Mouse (Mus musculus) kidney, postnatal 10 days (tissue): ENCODE measurements around the gene Rpp38.
A peak's percentile ranks its signal among the peaks of the same experiment; 100 is the strongest.

ENCODE experiments used
- DNase-seq: peaks from one replicate; pipeline ENCODE4 v3.0.0; 2021; ENCODE audit warnings: mixed read lengths

Gene Rpp38

DNA sequence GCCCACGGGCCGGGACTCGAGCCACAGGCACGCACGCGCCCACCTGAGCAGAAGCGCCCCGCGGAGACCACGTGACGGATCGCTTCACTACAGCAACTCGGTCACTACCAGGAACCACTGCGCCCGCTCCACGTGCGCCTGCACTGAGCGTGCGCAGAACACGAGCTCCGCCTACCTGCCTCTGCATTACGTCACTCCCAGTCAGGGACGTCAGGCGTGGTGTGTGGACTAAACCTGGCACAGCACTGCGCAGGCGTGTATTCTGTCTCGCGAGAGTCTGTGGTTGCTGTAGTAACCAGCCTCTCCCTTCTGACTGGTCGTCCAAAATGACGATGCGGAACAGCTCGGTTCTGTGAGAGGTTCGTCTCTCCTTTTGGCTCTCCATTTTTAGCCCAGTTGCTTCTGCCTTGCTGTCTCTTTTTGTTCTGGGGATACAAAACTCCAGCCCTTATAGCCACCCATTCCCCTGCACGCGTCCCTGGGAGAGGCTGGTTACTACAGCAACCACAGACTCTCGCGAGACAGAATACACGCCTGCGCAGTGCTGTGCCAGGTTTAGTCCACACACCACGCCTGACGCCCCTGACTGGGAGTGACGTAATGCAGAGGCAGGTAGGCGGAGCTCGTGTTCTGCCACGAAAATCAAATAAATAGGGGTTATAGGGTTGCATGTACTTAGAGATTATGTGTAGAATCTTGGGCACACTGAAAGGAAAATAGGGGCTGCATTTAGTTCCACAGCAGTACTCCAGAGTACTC is at the start of gene Rpp38:
Gene Rpp38 (minus strand): TSS at position 160 of the 759 bp plus-strand sequence.
- DNase-seq, result peak; percentile 98

DNA sequence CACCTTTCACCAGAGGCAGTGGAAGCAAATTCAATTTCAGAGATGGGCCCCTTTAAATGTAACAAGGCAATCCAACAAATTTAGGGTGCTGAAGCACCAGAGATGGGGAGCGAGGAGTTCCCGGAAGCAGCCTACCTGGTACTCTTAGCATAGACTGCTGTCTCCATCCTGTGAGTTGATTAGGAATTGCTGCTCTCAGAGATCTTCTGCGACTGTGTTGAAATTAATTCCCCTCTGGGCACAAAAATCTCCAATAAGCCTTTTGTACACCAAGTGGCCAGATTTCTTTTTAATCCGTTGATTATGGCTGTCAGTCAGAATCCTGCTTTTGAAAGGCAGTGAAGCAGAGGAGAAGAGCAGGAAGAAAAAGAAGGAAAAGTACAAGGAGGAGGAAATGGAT is 32.7 kb upstream of the Rpp38 start:
- no peak for DNase-seq

GRCm38 (mm10) chr2:3361067-3361466 is 28.6 kb upstream of the Rpp38 start:
- DNase-seq, result no peak

DNA sequence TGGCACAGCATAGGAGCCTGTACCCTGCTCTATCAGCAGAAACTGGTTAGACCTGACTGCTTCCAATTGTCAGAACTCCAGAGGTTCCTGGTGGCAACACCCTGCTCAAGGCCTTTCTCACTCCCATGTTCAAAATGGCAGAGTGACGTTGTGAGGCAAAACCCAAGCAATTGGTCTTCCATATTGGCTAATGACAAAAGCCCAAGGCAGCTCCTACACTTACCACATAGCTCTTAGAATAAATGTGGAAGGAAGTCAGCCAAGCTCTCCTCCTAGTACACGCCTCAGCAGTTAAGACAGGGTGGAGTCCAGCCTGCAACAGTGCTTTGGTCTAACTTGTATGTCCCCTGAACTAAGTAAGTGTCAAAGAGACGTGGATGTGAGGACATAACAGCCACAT is 25.4 kb upstream of the Rpp38 start:
- DNase-seq, result no peak

DNA sequence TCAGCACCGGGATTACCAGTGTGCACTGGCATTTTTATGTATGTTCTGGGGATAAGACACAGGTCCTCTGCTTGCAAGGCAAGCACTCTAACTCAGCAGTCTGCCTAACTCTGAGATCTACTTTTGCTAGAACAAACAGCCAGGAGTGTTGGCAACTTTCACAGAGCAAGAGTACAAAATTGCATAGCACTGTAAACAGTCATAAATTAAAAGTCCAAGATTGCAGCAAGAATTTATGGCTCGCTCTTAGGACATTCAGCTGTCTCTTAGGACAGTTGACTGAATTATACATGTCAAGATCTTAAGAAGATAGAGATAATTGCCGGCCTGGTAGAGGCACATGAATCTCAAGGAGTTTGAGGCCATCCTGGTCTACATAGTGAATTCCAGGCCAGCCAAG is 23.9 kb upstream of the Rpp38 start:
- DNase-seq, result no peak

- no peak for DNase-seq
These were observed 23.4 kb upstream of the Rpp38 start for GRCm38 (mm10) chr2:3355793-3356192.

DNA sequence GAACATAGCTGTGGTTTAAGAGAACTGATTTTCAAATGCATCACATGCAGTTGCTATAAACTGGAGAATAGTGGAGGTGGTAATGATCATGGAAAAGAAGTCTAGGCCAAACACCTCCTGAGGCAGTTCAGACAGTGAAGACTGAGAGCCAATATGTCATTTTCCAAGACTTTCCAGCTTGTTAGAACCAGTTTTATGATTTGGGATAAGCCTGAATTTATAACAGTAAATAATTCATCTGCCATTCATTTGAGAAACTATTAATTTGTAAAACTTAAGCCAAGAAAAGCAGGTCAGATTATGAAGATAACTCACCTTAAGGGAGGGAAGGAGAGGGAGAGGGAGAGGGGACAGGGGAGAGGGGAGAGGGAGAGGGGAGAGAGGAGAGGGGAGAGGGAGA is 20.7 kb upstream of the Rpp38 start:
- no peak for DNase-seq

GRCm38 (mm10) chr2:3348919-3349318 is 16.5 kb upstream of the Rpp38 start:
- DNase-seq, result peak; percentile 20

GRCm38 (mm10) chr2:3348422-3348821 is 16.0 kb upstream of the Rpp38 start:
- no peak for DNase-seq

DNA sequence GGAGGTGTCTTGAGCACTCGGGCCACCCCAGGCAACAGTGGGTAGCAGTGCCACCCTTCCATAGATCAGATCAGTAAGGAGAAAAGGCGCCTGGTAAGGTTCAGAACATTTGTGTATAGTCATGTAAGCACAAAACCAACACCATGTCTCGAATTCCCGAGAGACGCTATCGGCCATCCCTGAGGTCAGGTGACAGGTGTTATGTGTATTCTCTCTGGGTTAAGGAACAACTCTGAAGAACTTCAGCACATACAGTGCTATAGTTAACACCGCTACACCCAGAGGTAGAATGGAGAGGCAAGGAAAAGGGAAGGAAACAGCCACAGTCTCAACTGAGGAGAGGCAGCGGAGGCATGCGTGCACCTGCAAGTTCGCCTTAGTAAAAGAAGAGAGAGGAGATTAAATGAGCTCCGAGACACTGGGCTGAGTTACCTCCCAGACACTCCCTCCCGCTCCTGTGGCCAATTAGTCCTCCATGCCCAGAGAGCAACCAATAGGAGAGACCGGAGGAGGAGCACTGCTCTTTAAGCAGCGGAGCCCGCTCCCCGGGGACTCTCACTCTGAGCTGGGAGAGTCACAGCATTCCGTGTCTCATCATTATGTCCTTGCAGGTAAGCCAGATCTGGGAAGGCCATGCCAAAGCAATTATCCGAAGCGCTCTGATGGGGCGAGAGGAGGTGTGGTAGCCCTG is 3.3 kb upstream of the Rpp38 start, which contains the start of gene Acbd7:
Gene Acbd7 (plus strand): TSS at position 558 of the 691 bp plus-strand sequence.
- peak; percentile 76 for DNase-seq

- no peak for DNase-seq
These were observed 1.3 kb upstream of the Rpp38 start for GRCm38 (mm10) chr2:3333761-3334160.

- no peak for DNase-seq
These were observed 387 bp downstream of the Rpp38 start for GRCm38 (mm10) chr2:3332056-3332455.

DNA sequence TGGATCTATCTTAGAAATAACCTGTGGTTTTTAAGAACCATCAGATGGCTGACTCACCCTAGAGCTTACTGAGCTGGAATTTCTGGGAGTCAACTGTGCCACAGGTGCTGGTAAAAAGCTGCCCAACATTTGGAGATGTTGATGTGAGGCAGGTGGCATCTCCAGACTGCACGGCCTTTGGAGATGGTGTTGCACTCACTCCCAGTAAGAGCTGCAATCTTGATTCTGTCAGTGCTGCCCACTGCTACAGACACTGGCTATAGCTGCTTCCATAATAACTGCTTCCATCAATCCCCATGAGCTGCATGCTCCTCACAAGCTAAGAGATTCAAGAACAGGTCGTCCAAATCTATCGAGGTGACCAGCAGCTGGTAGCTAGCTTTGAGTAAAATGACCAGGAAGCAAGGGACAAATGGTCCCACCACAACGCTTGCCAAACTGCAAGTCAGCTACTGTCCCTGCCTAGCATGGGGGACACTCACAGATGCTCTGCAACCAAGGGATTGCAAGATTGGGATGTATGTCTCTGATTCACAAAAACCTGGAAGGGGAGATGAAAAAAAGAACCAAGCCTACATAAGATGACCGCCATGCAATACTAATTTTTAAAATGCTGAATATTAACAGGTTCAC is 1.3 kb downstream of the Rpp38 start:
- DNase-seq, result no peak

GRCm38 (mm10) chr2:3327351-3327750 is 5.1 kb downstream of the Rpp38 start:
- DNase-seq, result peak; percentile 74

- peak; percentile 27 for DNase-seq
These were observed 5.9 kb downstream of the Rpp38 start for GRCm38 (mm10) chr2:3326547-3326946.

GRCm38 (mm10) chr2:3324381-3325130 is 7.9 kb downstream of the Rpp38 start:
- DNase-seq, result no peak

- DNase-seq, result no peak
These were observed 9.3 kb downstream of the Rpp38 start for GRCm38 (mm10) chr2:3323132-3323531.

GRCm38 (mm10) chr2:3305426-3306025 is 26.9 kb downstream of the Rpp38 start:
- peak; percentile 78 for DNase-seq

- DNase-seq, result no peak
These were observed 36.6 kb downstream of the Rpp38 start for GRCm38 (mm10) chr2:3295826-3296225.

DNA sequence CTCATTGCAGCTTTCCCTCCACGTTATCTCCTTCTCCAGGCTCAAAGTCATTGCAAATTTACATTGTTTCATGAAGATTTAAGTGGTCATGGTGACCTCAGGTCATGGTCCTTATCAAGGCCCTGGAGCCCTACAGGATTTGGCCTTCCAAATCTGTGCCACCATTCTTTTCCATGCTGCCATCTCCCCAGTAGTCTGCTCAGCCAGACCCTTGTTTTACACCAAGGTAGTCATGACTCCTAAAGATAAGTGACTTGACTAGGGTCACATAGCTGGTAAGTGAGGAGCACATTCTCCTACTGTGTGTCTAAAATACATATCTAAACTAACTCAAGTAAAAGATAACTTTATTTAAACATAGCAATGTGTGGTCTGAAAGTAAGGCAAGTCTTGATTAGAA is 40.3 kb downstream of the Rpp38 start:
- DNase-seq, result no peak

GRCm38 (mm10) chr2:3289581-3289980 is 42.9 kb downstream of the Rpp38 start:
- no peak for DNase-seq

GRCm38 (mm10) chr2:3286243-3286642 is 46.2 kb downstream of the Rpp38 start:
- DNase-seq, result no peak

DNA sequence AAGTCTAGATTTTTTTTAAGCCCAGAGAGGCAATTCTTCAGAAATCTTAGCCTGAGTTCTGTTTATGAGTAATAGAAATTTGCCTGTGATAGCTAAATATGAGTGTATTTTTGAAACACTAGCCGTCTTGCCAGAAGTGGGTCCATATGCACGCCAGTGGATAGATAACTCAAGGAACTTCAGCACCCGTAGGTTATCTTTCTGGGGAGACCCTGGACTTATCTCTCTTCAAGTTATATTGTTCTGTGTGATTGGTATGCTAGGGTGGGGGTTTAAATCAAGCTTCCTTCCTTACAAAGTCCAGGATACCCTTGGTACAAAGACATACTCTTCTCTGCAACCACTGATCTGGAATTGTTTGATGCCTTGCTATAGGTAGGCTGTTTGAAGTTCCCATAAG is 46.7 kb downstream of the Rpp38 start:
- no peak for DNase-seq
